Mouse (Mus musculus) hindbrain, embryonic 11.5 days (tissue): ENCODE results near the gene Tinagl1. TPM values are rescaled to one million over a fixed set of nuclear protein-coding genes. Genes with fewer than 3 reads are reported as not detected.
A peak's percentile ranks its signal among the peaks of the same experiment; 100 is the strongest.

Source experiments
- ATAC-seq: fragments of 200-750 bp; cut with Nextera tagmentation; 2 replicates; pipeline ENCODE4 v1.8.0; 2017; ENCODE audit warnings: mild to moderate bottlenecking, moderate TSS enrichment, moderate library complexity; ENCODE audit not compliant: low FRiP score
- DNase-seq: peaks from one replicate; pipeline ENCODE4 v3.0.0-alpha.2; 2015; ENCODE audit warnings: low spot score
- H3K27ac ChIP-seq: fragments of 300-500 bp; sonication (generic); 2 replicates; pipeline ENCODE4 v1.5.1; 2014; ENCODE audit warnings: mild to moderate bottlenecking, low read depth, low read length
- H3K27me3 ChIP-seq: fragments of 300-500 bp; sonication (generic); 2 replicates; pipeline ENCODE4 v1.6.1; 2014; ENCODE audit warnings: mild to moderate bottlenecking, low read length, moderate library complexity, mixed read lengths; ENCODE audit not compliant: control insufficient read depth, insufficient read depth
- H3K36me3 ChIP-seq: fragments of 300-500 bp; sonication (generic); 2 replicates; pipeline ENCODE4 v1.6.1; 2014; ENCODE audit warnings: mild to moderate bottlenecking, low read length, moderate library complexity, mixed read lengths; ENCODE audit not compliant: control insufficient read depth, insufficient read depth
- H3K4me1 ChIP-seq: fragments of 300-500 bp; sonication (generic); replicated peaks from 2 replicates; pipeline ENCODE4 v1.6.1; 2014; ENCODE audit warnings: low read length, mixed read lengths; ENCODE audit not compliant: control insufficient read depth, insufficient read depth
- H3K4me2 ChIP-seq: fragments of 300-500 bp; sonication (generic); replicated peaks from 2 replicates; pipeline ENCODE4 v1.6.1; 2014; ENCODE audit warnings: mild to moderate bottlenecking, low read depth, low read length
- H3K4me3 ChIP-seq: fragments of 300-500 bp; sonication (generic); 2 replicates; pipeline ENCODE4 v1.5.1; 2014; ENCODE audit warnings: low read depth, low read length
- H3K9ac ChIP-seq: fragments of 300-500 bp; sonication (generic); 2 replicates; pipeline ENCODE4 v1.6.1; 2014; ENCODE audit warnings: low read depth, low read length
- H3K9me3 ChIP-seq: fragments of 300-500 bp; sonication (generic); 2 replicates; pipeline ENCODE4 v1.6.1; 2016; ENCODE audit warnings: low read length; ENCODE audit not compliant: control insufficient read depth
- WGBS: fragments of 180-500 bp; shearing (Covaris S2); extraction: QIAGEN DNeasy Blood & Tissue Kit; methylation state at CpG from one replicate; pipeline ENCODE4 v1.1.7; 2014; 5-methylcytosine and 5-hydroxymethylcytosine counted together
- polyA plus RNA-seq: library from polyadenylated mRNA; unstranded; fragments of >200 nt; fragmentation: Nextera tagmentation; extraction: Ambion mirVana; gene quantifications from 2 replicates; pipeline ENCODE4 v1.2.1, GENCODE M21; 2014

The Tinagl1 gene
- polyA plus RNA-seq, 1 experiment from 2014 or later: 10.0 TPM

DNA sequence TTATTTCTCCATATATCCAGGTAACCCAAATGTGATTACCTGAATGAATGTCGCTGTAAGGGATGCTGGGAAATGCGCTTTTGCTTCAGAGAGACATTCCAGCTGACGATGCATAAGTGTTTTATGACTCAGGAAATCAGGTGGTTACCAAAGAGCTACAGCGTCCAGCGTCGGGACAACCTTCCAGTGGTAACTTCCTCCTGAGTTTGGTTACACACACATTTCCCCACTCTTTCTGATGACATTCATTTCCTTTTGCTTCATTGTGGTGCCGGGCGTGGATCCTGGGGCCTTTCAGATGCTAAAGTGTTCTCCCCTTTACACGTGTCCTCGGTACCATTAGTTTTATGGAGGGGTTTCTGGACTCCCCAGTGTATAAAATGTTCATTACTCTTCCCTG, 26.5 kb downstream of the Tinagl1 start:
- no peak overlapping the region for H3K4me2 ChIP-seq
- no peaks in the 10 kb centered on the region for H3K36me3 ChIP-seq
- no peak for ATAC-seq
- H3K27me3 ChIP-seq: no peaks in the 10 kb centered on the region
- no peak overlapping the region for H3K4me3 ChIP-seq
- no peak for DNase-seq
- no peak overlapping the region for H3K9ac ChIP-seq
- H3K9me3 ChIP-seq: no peaks in the 10 kb centered on the region
- H3K27ac ChIP-seq: no peak overlapping the region
- H3K4me1 ChIP-seq: no peaks in the 10 kb centered on the region
- 86% methylated on average over 10 of the region's 10 CpGs for WGBS

DNA sequence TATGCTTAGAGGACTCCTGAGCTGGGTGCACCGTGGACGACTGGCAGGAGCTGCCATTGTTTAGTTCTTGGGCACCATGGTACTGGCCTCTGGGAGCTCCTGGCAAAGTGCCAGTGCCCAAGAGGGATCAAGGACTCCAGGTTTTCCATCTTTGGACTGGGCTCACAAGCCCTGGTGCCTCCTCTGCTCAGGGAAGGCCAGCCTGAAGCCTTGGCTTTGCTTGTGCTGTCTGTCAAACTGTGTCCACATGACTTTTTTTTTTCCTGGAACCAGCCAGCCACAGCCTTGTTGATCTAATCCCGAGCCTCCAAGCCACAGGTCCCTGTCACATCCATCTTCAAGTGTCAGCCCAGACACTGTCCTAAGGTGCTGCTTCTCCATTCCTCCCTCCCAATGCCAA, 33.1 kb downstream of the Tinagl1 start:
- H3K27ac ChIP-seq: no peak overlapping the region
- H3K9ac ChIP-seq: no peak overlapping the region
- no peak overlapping the region for H3K4me2 ChIP-seq
- ATAC-seq: no peak
- H3K36me3 ChIP-seq: no peaks in the 10 kb centered on the region
- DNase-seq: no peak
- 66% methylated on average over 3 of the region's 3 CpGs for WGBS
- H3K27me3 ChIP-seq: peaks cover 31% of the 10 kb centered on the region
- H3K9me3 ChIP-seq: no peaks in the 10 kb centered on the region
- H3K4me3 ChIP-seq: no peak overlapping the region
- H3K4me1 ChIP-seq: peaks cover 4% of the 10 kb centered on the region; the same call in 1 of the 2 replicates

DNA sequence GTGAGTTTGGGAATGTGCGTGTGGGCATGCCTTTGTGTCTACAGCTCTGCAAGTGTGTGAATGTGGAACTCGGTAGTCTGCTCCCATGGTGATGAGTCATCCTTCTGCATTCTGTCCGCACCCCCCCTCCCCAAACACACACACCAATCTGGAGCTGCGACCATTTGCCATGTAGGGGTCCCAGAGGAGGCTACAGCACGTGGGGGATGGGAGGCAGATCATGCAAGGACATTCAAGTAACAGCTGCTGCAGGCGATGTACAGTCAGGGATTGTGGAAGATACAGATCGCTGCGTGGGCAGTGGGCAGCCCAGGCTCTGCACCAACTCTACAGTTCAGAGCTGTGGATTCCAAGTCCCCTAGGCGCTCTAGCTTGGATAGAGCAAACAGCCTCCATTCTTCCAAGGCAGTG, 33.9 kb downstream of the Tinagl1 start:
- no peak overlapping the region for H3K27ac ChIP-seq
- H3K4me1 ChIP-seq: peaks cover 4% of the 10 kb centered on the region; the same call in 1 of the 2 replicates
- DNase-seq (peak; percentile 45), ATAC-seq (peak; percentile 37; the same call in 1 of the 2 replicates)
- no peaks in the 10 kb centered on the region for H3K36me3 ChIP-seq
- 61% methylated on average over 9 of the region's 9 CpGs for WGBS
- no peak overlapping the region for H3K4me3 ChIP-seq
- H3K27me3 ChIP-seq: peaks cover 31% of the 10 kb centered on the region
- no peak overlapping the region for H3K9ac ChIP-seq
- H3K9me3 ChIP-seq: no peaks in the 10 kb centered on the region
- no peak overlapping the region; the same call in 1 of the 2 replicates for H3K4me2 ChIP-seq

DNA sequence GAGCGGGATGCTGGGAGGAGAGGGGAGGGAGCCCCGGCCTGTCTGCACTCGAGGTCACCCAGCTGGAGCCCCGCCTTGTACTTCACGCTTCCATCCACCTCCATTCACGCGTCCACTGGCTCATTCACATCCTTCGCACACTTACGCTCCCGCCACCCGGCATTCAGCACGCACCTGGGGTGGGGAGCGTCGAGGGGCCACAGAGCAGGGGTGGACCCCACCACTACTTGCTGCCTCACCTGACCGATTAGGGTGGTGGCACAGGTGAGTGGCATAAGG, 35.8 kb downstream of the Tinagl1 start, which contains the start of gene Hcrtr1:
Hcrtr1 (minus strand) TSS at position 146 of the 279 bp plus-strand sequence.
- peaks cover 4% of the 10 kb centered on the region; the same call in 1 of the 2 replicates for H3K4me1 ChIP-seq
- H3K4me2 ChIP-seq: peak within 1 kb of the TSS; percentile 84
- DNase-seq (no peak), ATAC-seq (no peak; the same call in 1 of the 2 replicates)
- peak within 1 kb of the TSS; percentile 41 for H3K4me3 ChIP-seq
- WGBS: 3% methylated on average over 15 of the region's 15 CpGs
- H3K9me3 ChIP-seq: no peaks in the 10 kb centered on the region
- no peaks in the 10 kb centered on the region for H3K36me3 ChIP-seq
- H3K9ac ChIP-seq: peak within 1 kb of the TSS; percentile 48; the same call in 1 of the 2 replicates
- peaks cover 31% of the 10 kb centered on the region for H3K27me3 ChIP-seq
- H3K27ac ChIP-seq: no peak within 1 kb of the TSS

DNA sequence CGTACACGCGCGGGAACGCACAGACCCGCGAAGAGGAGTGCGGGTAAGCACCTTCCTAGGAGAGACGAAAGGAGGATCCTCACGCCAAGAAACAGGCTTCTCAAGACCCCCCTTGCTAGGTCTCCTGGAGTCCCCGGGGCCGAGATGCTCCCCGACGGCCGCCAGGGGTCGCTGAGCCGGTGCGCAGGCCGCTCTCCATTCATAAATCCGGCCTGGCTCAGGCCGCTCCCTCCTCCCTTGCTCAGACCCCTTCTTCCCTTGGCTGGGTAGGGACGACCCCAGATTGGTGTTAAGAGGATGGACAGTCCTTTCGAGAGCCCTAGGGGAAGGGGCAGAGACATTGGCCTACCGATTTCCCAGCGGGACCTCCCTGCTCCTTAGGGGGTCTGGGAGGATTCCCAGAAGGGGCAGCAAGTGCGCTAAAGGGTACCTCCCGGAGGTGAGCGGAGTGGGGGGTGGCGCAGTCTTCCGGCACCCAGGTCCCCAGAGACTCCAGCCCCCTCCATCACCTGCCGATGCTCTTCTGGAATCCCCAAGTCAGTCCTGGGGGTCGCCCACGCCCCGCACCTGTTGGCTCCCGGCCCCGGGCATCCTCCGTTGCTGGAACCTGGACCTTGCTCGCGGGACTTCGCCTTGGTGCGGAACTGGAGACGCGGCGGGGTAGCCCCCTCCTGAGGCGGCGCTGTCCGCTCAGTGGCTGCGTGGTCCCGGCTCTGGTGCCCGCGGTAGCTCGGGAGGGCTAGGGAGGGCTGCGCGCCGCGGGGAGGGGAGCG, 36.3 kb downstream of the Tinagl1 start:
- no peak overlapping the region for H3K27ac ChIP-seq
- ATAC-seq (peak; percentile 70), DNase-seq (peak; percentile 90)
- peak overlapping the region; percentile 48; the same call in 1 of the 2 replicates for H3K9ac ChIP-seq
- no peaks in the 10 kb centered on the region for H3K36me3 ChIP-seq
- peak overlapping the region; percentile 84 for H3K4me2 ChIP-seq
- no peaks in the 10 kb centered on the region for H3K9me3 ChIP-seq
- peaks cover 4% of the 10 kb centered on the region; the same call in 1 of the 2 replicates for H3K4me1 ChIP-seq
- H3K27me3 ChIP-seq: peaks cover 31% of the 10 kb centered on the region
- WGBS: under 1% methylated on average over 54 of the region's 57 CpGs
- peak overlapping the region; percentile 41 for H3K4me3 ChIP-seq

DNA sequence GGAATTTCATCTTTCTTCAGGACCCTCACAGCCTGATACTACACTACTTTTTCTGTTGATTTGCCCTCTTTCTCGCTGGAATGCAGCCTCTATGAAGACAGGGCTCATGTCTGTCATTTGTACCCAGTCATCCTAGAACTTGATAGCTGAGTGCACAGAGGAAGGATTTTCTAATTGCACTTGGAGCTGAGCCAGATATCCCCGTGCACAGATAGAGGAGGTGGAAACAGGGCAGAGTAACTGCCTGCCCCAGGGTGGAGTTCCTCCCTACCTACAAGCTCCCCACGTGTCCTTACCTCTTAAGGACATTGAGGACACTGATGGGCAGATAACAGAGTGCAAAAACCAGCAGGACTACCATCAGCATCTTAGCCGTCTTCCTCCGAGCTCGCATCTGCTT, 41.5 kb downstream of the Tinagl1 start:
- ATAC-seq (no peak), DNase-seq (no peak)
- Histone ChIP-seq H3K36me3 (no peaks in the 10 kb centered on the region), H3K4me1 (no peaks in the 10 kb centered on the region), H3K9ac (no peak overlapping the region), H3K4me2 (no peak overlapping the region), H3K4me3 (no peak overlapping the region), H3K27me3 (peaks cover 6% of the 10 kb centered on the region), H3K27ac (no peak overlapping the region), H3K9me3 (no peaks in the 10 kb centered on the region)
- WGBS: 76% methylated on average over 6 of the region's 6 CpGs

DNA sequence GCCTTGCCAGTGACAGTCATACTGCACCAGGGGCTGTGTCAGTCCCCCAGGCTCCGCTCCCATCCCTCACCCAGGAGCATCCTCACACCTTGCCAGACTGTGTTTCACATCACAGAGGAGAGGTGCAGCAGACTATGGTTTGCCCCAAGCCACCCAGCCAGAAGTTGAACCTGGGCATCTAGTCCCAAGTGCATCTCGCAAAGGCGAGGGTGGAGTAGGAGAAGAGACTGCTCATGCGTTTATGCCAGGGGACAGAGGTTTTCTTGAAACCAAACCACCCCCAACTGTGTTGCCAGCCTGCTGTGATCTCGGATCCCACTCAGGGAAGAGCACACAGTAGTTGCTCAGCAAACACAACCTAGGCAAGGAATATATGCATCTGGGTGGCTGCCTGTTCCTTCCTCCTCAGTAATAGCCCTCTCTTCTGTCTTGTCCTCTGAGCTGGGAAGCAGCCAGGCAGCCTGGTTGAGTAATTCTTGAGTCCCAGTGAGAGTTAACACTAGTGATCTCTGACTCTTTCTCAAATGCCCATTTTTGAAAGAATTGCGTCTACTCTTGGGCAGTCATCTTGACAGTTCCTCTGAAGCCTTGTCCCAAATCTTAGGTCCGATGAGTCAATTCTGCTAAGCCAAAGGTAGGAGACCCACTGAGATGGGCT, 43.3 kb downstream of the Tinagl1 start:
- H3K9ac ChIP-seq: no peak overlapping the region
- no peak overlapping the region for H3K4me2 ChIP-seq
- WGBS: 88% methylated on average over 7 of the region's 7 CpGs
- DNase-seq (no peak), ATAC-seq (no peak)
- no peaks in the 10 kb centered on the region for H3K4me1 ChIP-seq
- H3K27ac ChIP-seq: no peak overlapping the region
- H3K36me3 ChIP-seq: no peaks in the 10 kb centered on the region
- no peak overlapping the region for H3K4me3 ChIP-seq
- no peaks in the 10 kb centered on the region for H3K27me3 ChIP-seq
- no peaks in the 10 kb centered on the region for H3K9me3 ChIP-seq

DNA sequence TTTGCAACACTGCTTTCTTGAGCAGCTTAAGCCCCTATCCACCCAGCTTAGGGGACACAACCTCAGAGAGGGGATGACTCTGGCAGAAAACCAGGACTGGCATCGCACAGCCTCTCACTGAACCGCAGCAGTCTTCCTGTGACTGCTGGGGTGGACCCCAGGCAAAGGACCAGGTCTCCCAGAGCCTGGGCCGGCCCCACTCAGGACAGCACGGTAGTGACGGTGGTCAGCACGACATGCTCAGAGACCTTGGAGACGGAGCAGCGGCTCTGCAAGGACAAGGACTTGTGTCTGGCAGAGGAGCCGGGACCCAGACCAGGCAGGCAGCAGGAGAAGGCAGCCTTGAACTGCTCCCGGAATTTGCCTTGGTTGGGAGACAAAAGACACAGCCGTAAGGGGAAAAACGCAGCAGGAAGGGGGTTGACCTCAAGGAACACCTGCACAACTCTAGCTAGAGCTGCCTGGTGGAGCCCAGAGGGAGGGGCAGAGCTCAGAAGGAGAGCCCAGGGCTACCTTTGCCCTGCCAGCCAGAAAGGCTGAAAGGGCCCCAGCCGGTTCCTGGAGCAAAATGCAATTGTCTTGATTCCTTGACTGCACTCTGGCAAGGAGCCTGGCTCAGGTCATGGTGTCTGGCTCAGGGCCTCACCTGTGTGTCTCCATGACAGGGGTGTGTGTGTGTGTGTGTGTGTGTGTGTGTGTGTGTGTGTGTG, 44.1 kb downstream of the Tinagl1 start:
- Histone ChIP-seq H3K4me2 (no peak overlapping the region), H3K4me1 (no peaks in the 10 kb centered on the region), H3K4me3 (no peak overlapping the region), H3K27ac (no peak overlapping the region), H3K27me3 (no peaks in the 10 kb centered on the region), H3K36me3 (no peaks in the 10 kb centered on the region), H3K9ac (no peak overlapping the region), H3K9me3 (no peaks in the 10 kb centered on the region)
- no peak for DNase-seq
- ATAC-seq: no peak
- 57% methylated on average over 13 of the region's 13 CpGs for WGBS
